Mouse (Mus musculus) liver, embryonic 14.5 days (tissue): ENCODE results near the gene Pnpla1.

Experiments used
- CTCF ChIP-seq: IDR thresholded peaks from 2 replicates; pipeline ENCODE4 v1.5.1; 2016; ENCODE audit warnings: antibody characterized with exemption, low read depth, control low read depth
- EP300 ChIP-seq: IDR thresholded peaks from 2 replicates; pipeline ENCODE4 v1.6.1; 2016; ENCODE audit warnings: antibody characterized with exemption, low read depth

GRCm38 (mm10) chr17:28876331-28876730 lies 18.1 kb downstream of the Pnpla1 start:
- TF ChIP-seq EP300 (no peak), CTCF (no peak)
